Mouse (Mus musculus) lung, postnatal 0 days (tissue): Measurements from ENCODE around the gene Ttc34. TPM values are rescaled to one million over a fixed set of nuclear protein-coding genes. Genes with fewer than 3 reads are reported as not detected.

Experiments used
- ATAC-seq: fragments of 200-750 bp; cut with Nextera tagmentation; 2 replicates; pipeline ENCODE4 v1.8.0; 2017; ENCODE audit warnings: moderate library complexity
- DNase-seq: peaks from one replicate; pipeline ENCODE4 v3.0.0-alpha.2; 2016; ENCODE audit warnings: low spot score
- H3K27ac ChIP-seq: fragments of 300-500 bp; sonication (generic); 2 replicates; pipeline ENCODE4 v1.5.1; 2014; ENCODE audit warnings: antibody characterized with exemption, mild to moderate bottlenecking, low read length, mixed read lengths
- H3K27me3 ChIP-seq: fragments of 300-500 bp; sonication (generic); replicated peaks from 2 replicates; pipeline ENCODE4 v1.6.1; 2014; ENCODE audit warnings: low read length, mixed read lengths; ENCODE audit not compliant: insufficient read depth
- H3K36me3 ChIP-seq: fragments of 300-500 bp; sonication (generic); 2 replicates; pipeline ENCODE4 v1.6.1; 2014; ENCODE audit warnings: low read length, mixed read lengths; ENCODE audit not compliant: insufficient read depth
- H3K4me1 ChIP-seq: fragments of 300-500 bp; sonication (generic); 2 replicates; pipeline ENCODE4 v1.6.1; 2014; ENCODE audit warnings: antibody characterized with exemption, low read depth, low read length, mixed read lengths; ENCODE audit not compliant: insufficient read depth
- H3K4me2 ChIP-seq: fragments of 300-500 bp; sonication (generic); replicated peaks from 2 replicates; pipeline ENCODE4 v1.6.1; 2014; ENCODE audit warnings: low read depth, mild to moderate bottlenecking, low read length, moderate library complexity, mixed read lengths
- H3K4me3 ChIP-seq: fragments of 300-500 bp; sonication (generic); 2 replicates; pipeline ENCODE4 v1.5.1; 2014; ENCODE audit warnings: low read depth, low read length
- H3K9ac ChIP-seq: fragments of 300-500 bp; sonication (generic); replicated peaks from 2 replicates; pipeline ENCODE4 v1.6.1; 2014; ENCODE audit warnings: low read depth, mild to moderate bottlenecking
- H3K9me3 ChIP-seq: fragments of 300-500 bp; sonication (generic); 2 replicates; pipeline ENCODE4 v1.6.1; 2016; ENCODE audit warnings: low read length, mixed read lengths
- CTCF ChIP-seq: IDR thresholded peaks from 2 replicates; pipeline ENCODE4 v1.5.1; 2016; ENCODE audit warnings: antibody characterized with exemption, mild to moderate bottlenecking
- EP300 ChIP-seq: IDR thresholded peaks from 2 replicates; pipeline ENCODE4 v1.6.1; 2016; ENCODE audit warnings: antibody characterized with exemption, mild to moderate bottlenecking, control low read depth
- WGBS: fragments of 180-500 bp; shearing (Covaris S2); extraction: QIAGEN DNeasy Blood & Tissue Kit; methylation state at CpG from one replicate; pipeline ENCODE4 v1.1.7; 2014; 5-methylcytosine and 5-hydroxymethylcytosine counted together
- polyA plus RNA-seq: library from polyadenylated mRNA; unstranded; fragments of >200 nt; fragmentation: Nextera tagmentation; extraction: Ambion mirVana; gene quantifications from 2 replicates; pipeline ENCODE4 v1.2.1, GENCODE M21; 2015

The Ttc34 gene
- polyA plus RNA-seq, 1 experiment from 2014 or later, result 0.56 TPM

GRCm38 (mm10) chr4:154836183-154836915 lies 910 bp upstream of the Ttc34 start:
- Histone ChIP-seq H3K4me3 (no peak overlapping the region), H3K9ac (no peak overlapping the region), H3K4me2 (no peak overlapping the region), H3K9me3 (no peaks in the 10 kb centered on the region), H3K4me1 (no peaks in the 10 kb centered on the region), H3K36me3 (no peaks in the 10 kb centered on the region), H3K27me3 (no peaks in the 10 kb centered on the region), H3K27ac (no peak overlapping the region)
- ATAC-seq (no peak; the same call in 1 of the 2 replicates), DNase-seq (no peak)
- TF ChIP-seq EP300 (no peak), CTCF (no peak)
- 72% methylated on average over 7 of the region's 7 CpGs for WGBS

- H3K27me3 ChIP-seq, result no peaks in the 10 kb centered on the region
These were observed 1.5 kb downstream of the Ttc34 start for GRCm38 (mm10) chr4:154838741-154839140.

GRCm38 (mm10) chr4:154839406-154839805 lies 2.1 kb downstream of the Ttc34 start:
- H3K27me3 ChIP-seq, result no peaks in the 10 kb centered on the region
- no peak overlapping the region for H3K4me2 ChIP-seq
- TF ChIP-seq CTCF, result no peak
- TF ChIP-seq EP300, result no peak
- H3K9me3 ChIP-seq, result no peaks in the 10 kb centered on the region
- no peak overlapping the region for H3K27ac ChIP-seq
- no peak overlapping the region for H3K4me3 ChIP-seq
- no peak overlapping the region for H3K9ac ChIP-seq
- DNase-seq (peak; percentile 28), ATAC-seq (peak; percentile 71)
- H3K36me3 ChIP-seq, result no peaks in the 10 kb centered on the region
- 32% methylated on average over 11 of the region's 11 CpGs for WGBS
- no peaks in the 10 kb centered on the region for H3K4me1 ChIP-seq

More at GRCm38 (mm10) chr4:154838741-154839140, 1.5 kb downstream of the Ttc34 start:
- no peak for TF ChIP-seq CTCF
- no peak for TF ChIP-seq EP300
- no peak overlapping the region for H3K4me2 ChIP-seq
- H3K36me3 ChIP-seq, result no peaks in the 10 kb centered on the region
- no peaks in the 10 kb centered on the region for H3K4me1 ChIP-seq
- 88% methylated on average over 13 of the region's 13 CpGs for WGBS
- DNase-seq (no peak), ATAC-seq (no peak)
- H3K9ac ChIP-seq, result no peak overlapping the region
- no peaks in the 10 kb centered on the region for H3K9me3 ChIP-seq
- H3K4me3 ChIP-seq, result no peak overlapping the region
- H3K27ac ChIP-seq, result no peak overlapping the region

GRCm38 (mm10) chr4:154852696-154853095 lies 15.4 kb downstream of the Ttc34 start:
- ATAC-seq, result no peak
- DNase-seq, result no peak
- Histone ChIP-seq H3K27me3 (peaks cover 27% of the 10 kb centered on the region), H3K9ac (no peak overlapping the region), H3K4me1 (no peaks in the 10 kb centered on the region; the same call in 1 of the 2 replicates), H3K27ac (no peak overlapping the region), H3K9me3 (no peaks in the 10 kb centered on the region), H3K4me2 (no peak overlapping the region), H3K36me3 (no peaks in the 10 kb centered on the region), H3K4me3 (no peak overlapping the region)
- 89% methylated on average over 1 of the region's 1 CpGs for WGBS
- TF ChIP-seq EP300 (no peak), CTCF (no peak)

GRCm38 (mm10) chr4:154853881-154854280 lies 16.6 kb downstream of the Ttc34 start:
- Histone ChIP-seq H3K27me3 (peaks cover 27% of the 10 kb centered on the region), H3K9me3 (no peaks in the 10 kb centered on the region), H3K27ac (no peak overlapping the region), H3K36me3 (no peaks in the 10 kb centered on the region), H3K4me2 (no peak overlapping the region), H3K4me3 (no peak overlapping the region), H3K4me1 (no peaks in the 10 kb centered on the region; the same call in 1 of the 2 replicates), H3K9ac (no peak overlapping the region)
- no peak for ATAC-seq
- no peak for DNase-seq
- TF ChIP-seq CTCF, result no peak
- no peak for TF ChIP-seq EP300
- WGBS, result 72% methylated on average over 4 of the region's 4 CpGs

- ATAC-seq, result no peak
These were observed 17.6 kb downstream of the Ttc34 start for GRCm38 (mm10) chr4:154854676-154855345.

More at GRCm38 (mm10) chr4:154854676-154855345, 17.6 kb downstream of the Ttc34 start:
- Histone ChIP-seq H3K27me3 (peaks cover 27% of the 10 kb centered on the region), H3K4me3 (no peak overlapping the region), H3K27ac (no peak overlapping the region), H3K9me3 (no peaks in the 10 kb centered on the region), H3K4me1 (no peaks in the 10 kb centered on the region; the same call in 1 of the 2 replicates), H3K9ac (no peak overlapping the region), H3K4me2 (no peak overlapping the region), H3K36me3 (no peaks in the 10 kb centered on the region)
- WGBS, result 46% methylated on average over 12 of the region's 12 CpGs
- no peak for TF ChIP-seq EP300
- TF ChIP-seq CTCF, result no peak
- no peak for DNase-seq
